Mouse (Mus musculus): ENCODE measurements around the gene Trim69.

GRCm38 (mm10) chr2:122157561-122157960 is 2.9 kb upstream of the Trim69 start:
- TF ChIP-seq GATA1 (IDR thresholded peaks at IDR 0.05; ENCODE audit: low read length) (no peak), TAL1 (IDR thresholded peaks at IDR 0.05; ENCODE audit: low read length) (no peak)
